Mouse (Mus musculus) MEL (cell line): Measurements from ENCODE around the gene Pde3a. TPM values are rescaled to one million over a fixed set of nuclear protein-coding genes. Genes with fewer than 3 reads are reported as not detected.

Experiments
- DNase-seq: peaks from one replicate; pipeline ENCODE4 v3.0.0; 2011; ENCODE audit warnings: low read depth, low spot score
- H3K27ac ChIP-seq: 2 replicates; pipeline ENCODE4 v1.5.1; 2012; ENCODE audit warnings: low read depth, mild to moderate bottlenecking, control low read depth, low read length, moderate library complexity; ENCODE audit not compliant: control insufficient read depth
- H3K27me3 ChIP-seq, 2 experiments: fragments of 150-350 bp in 1 of 2; sonication (generic) in 1 of 2; 2 replicates each; pipeline ENCODE4 v1.6.1; 2012; ENCODE audit warnings: low read length in 2 of 2, mild to moderate bottlenecking in 2 of 2, improper control_type of control experiment in 1 of 2, moderate library complexity in 1 of 2; ENCODE audit not compliant: insufficient read depth in 2 of 2, control insufficient read depth in 1 of 2
- H3K36me3 ChIP-seq, 2 experiments: 2 replicates each; pipeline ENCODE4 v1.6.1; 2012 to 2014; ENCODE audit warnings: low read length in 2 of 2, improper control_type of control experiment in 1 of 2, inconsistent platforms in 1 of 2, mild to moderate bottlenecking in 1 of 2; ENCODE audit not compliant: insufficient read depth in 2 of 2, control insufficient read depth in 1 of 2
- H3K4me1 ChIP-seq, 2 experiments: fragments of 150-350 bp in 1 of 2; sonication (generic) in 1 of 2; 2 replicates each; pipeline ENCODE4 v1.6.1; 2012; ENCODE audit warnings: low read length in 2 of 2, improper control_type of control experiment in 1 of 2, mild to moderate bottlenecking in 1 of 2; ENCODE audit not compliant: insufficient read depth in 2 of 2, control insufficient read depth in 1 of 2
- H3K4me3 ChIP-seq, 2 experiments: fragments of 150-350 bp in 1 of 2; sonication (generic) in 1 of 2; 2 replicates each; pipeline ENCODE4 v1.5.1; 2012; ENCODE audit warnings: low read depth in 2 of 2, low read length in 2 of 2, mild to moderate bottlenecking in 2 of 2, moderate library complexity in 2 of 2, control low read depth in 1 of 2, improper control_type of control experiment in 1 of 2; ENCODE audit not compliant: control insufficient read depth in 1 of 2, insufficient read depth in 1 of 2
- H3K79me2 ChIP-seq: 2 replicates; pipeline ENCODE4 v1.6.1; 2012; ENCODE audit warnings: mild to moderate bottlenecking, low read length, moderate library complexity; ENCODE audit not compliant: control insufficient read depth, poor library complexity, insufficient read depth
- H3K9ac ChIP-seq: 2 replicates; pipeline ENCODE4 v1.6.1; 2012; ENCODE audit warnings: low read depth, mild to moderate bottlenecking, control low read depth, low read length, moderate library complexity; ENCODE audit not compliant: control insufficient read depth, poor library complexity, severe bottlenecking
- H3K9me3 ChIP-seq: fragments of 150-350 bp; sonication (generic); replicated peaks from 2 replicates; pipeline ENCODE4 v1.6.1; 2012; ENCODE audit warnings: mild to moderate bottlenecking, low read length, improper control_type of control experiment, moderate library complexity; ENCODE audit not compliant: insufficient read depth
- BHLHE40 ChIP-seq: IDR thresholded peaks from 2 replicates; pipeline ENCODE4 v1.6.1; 2012; ENCODE audit warnings: low read depth, mild to moderate bottlenecking, inconsistent platforms, low read length, improper control_type of control experiment, borderline replicate concordance
- CHD1 ChIP-seq: IDR thresholded peaks from 2 replicates; pipeline ENCODE4 v1.6.1; 2012; ENCODE audit warnings: low read depth, mild to moderate bottlenecking, inconsistent platforms, low read length, improper control_type of control experiment
- CTCF ChIP-seq, 3 experiments: IDR thresholded peaks in 2 of 3; conservative IDR thresholded peaks in 1 of 3; 2 replicates each; pipeline ENCODE4 v1.5.1; 2011 to 2012; ENCODE audit warnings: low read length in 3 of 3, low read depth in 2 of 3, mild to moderate bottlenecking in 2 of 3, improper control_type of control experiment in 1 of 3, inconsistent platforms in 1 of 3, mixed read lengths in 1 of 3, moderate library complexity in 1 of 3; ENCODE audit not compliant: control insufficient read depth in 1 of 3, insufficient read depth in 1 of 3, poor library complexity in 1 of 3, severe bottlenecking in 1 of 3
- E2F4 ChIP-seq: IDR thresholded peaks from 2 replicates; pipeline ENCODE4 v1.6.1; 2011; ENCODE audit warnings: low read depth, low read length, improper control_type of control experiment, borderline replicate concordance
- EP300 ChIP-seq, 2 experiments: IDR thresholded peaks; 2 replicates each; pipeline ENCODE4 v1.6.1; 2011; ENCODE audit warnings: improper control_type of control experiment in 2 of 2, low read length in 2 of 2, low read depth in 1 of 2, mild to moderate bottlenecking in 1 of 2
- GATA1 ChIP-seq: IDR thresholded peaks from 2 replicates; pipeline ENCODE4 v1.6.1; 2011; ENCODE audit warnings: low read depth, low read length, improper control_type of control experiment
- HCFC1 ChIP-seq: IDR thresholded peaks from 2 replicates; pipeline ENCODE4 v1.6.1; 2012; ENCODE audit warnings: low read depth, mild to moderate bottlenecking, inconsistent platforms, low read length, improper control_type of control experiment, moderate library complexity
- MAZ ChIP-seq: IDR thresholded peaks from 2 replicates; pipeline ENCODE4 v1.6.1; 2012; ENCODE audit warnings: low read depth, mild to moderate bottlenecking, inconsistent platforms, low read length, improper control_type of control experiment
- MXI1 ChIP-seq: IDR thresholded peaks from 2 replicates; pipeline ENCODE4 v1.6.1; 2011; ENCODE audit warnings: mild to moderate bottlenecking, low read depth, low read length, improper control_type of control experiment
- NELFE ChIP-seq: IDR thresholded peaks from 2 replicates; pipeline ENCODE4 v1.6.1; 2011; ENCODE audit warnings: low read depth, low read length, improper control_type of control experiment
- NRF1 ChIP-seq: IDR thresholded peaks from 2 replicates; pipeline ENCODE4 v1.6.1; 2014; ENCODE audit warnings: low read depth, mild to moderate bottlenecking, inconsistent platforms, low read length, improper control_type of control experiment, moderate library complexity; ENCODE audit not compliant: poor library complexity, insufficient read depth, severe bottlenecking
- POLR2A ChIP-seq, 2 experiments: IDR thresholded peaks; 2 replicates each; pipeline ENCODE4 v1.6.1; 2011 to 2012; ENCODE audit warnings: low read length in 2 of 2, mild to moderate bottlenecking in 2 of 2, control low read depth in 1 of 2, improper control_type of control experiment in 1 of 2, low read depth in 1 of 2, moderate library complexity in 1 of 2; ENCODE audit not compliant: control insufficient read depth in 1 of 2, insufficient read depth in 1 of 2, poor library complexity in 1 of 2
- RAD21 ChIP-seq: IDR thresholded peaks from 2 replicates; pipeline ENCODE4 v1.6.1; 2011; ENCODE audit warnings: mild to moderate bottlenecking, low read depth, low read length, improper control_type of control experiment
- RCOR1 ChIP-seq: IDR thresholded peaks from 2 replicates; pipeline ENCODE4 v1.6.1; 2012; ENCODE audit warnings: low read depth, mild to moderate bottlenecking, inconsistent platforms, low read length, improper control_type of control experiment
- SIN3A ChIP-seq: IDR thresholded peaks from 2 replicates; pipeline ENCODE4 v1.6.1; 2012; ENCODE audit warnings: low read length, improper control_type of control experiment, inconsistent platforms
- SMC3 ChIP-seq: IDR thresholded peaks from 2 replicates; pipeline ENCODE4 v1.6.1; 2011; ENCODE audit warnings: low read depth, low read length, improper control_type of control experiment
- TBP ChIP-seq: IDR thresholded peaks from 2 replicates; pipeline ENCODE4 v1.8.0; 2011; ENCODE audit warnings: low read depth, low read length, improper control_type of control experiment
- UBTF ChIP-seq: IDR thresholded peaks from 2 replicates; pipeline ENCODE4 v1.6.1; 2012; ENCODE audit warnings: low read depth, mild to moderate bottlenecking, inconsistent platforms, low read length, improper control_type of control experiment, moderate library complexity, borderline replicate concordance; ENCODE audit not compliant: insufficient read depth
- USF1 ChIP-seq: IDR thresholded peaks from 2 replicates; pipeline ENCODE4 v1.6.1; 2014; ENCODE audit warnings: low read depth, mild to moderate bottlenecking, inconsistent platforms, low read length, improper control_type of control experiment, moderate library complexity
- ZC3H11A ChIP-seq: IDR thresholded peaks from 2 replicates; pipeline ENCODE4 v1.6.1; 2012; ENCODE audit warnings: low read depth, mild to moderate bottlenecking, inconsistent platforms, low read length, improper control_type of control experiment
- ZKSCAN1 ChIP-seq: IDR thresholded peaks from 2 replicates; pipeline ENCODE4 v1.6.1; 2012; ENCODE audit warnings: low read depth, mild to moderate bottlenecking, inconsistent platforms, low read length, improper control_type of control experiment, moderate library complexity
- polyA plus RNA-seq, 2 experiments: library from polyadenylated mRNA; stranded (reverse) in 1 of 2; unstranded in 1 of 2; fragments of >175 nt in 1 of 2; fragments of >200 nt in 1 of 2; gene quantifications; 2 replicates each; pipeline versions ENCODE4 v1.2.1 to v1.2.4; 2012; ENCODE audit warnings: low replicate concordance in 2 of 2, low read depth in 1 of 2; ENCODE audit not compliant: insufficient read length in 2 of 2, insufficient read depth in 1 of 2, missing spikeins in 1 of 2
- total RNA-seq: library from RNA; depleted of rRNA; stranded (reverse); fragments of 300-350 nt; gene quantifications from 2 replicates; pipeline ENCODE4 v1.2.3, GENCODE M21; 2012

The Pde3a gene
- total and polyA plus RNA-seq, 3 experiments, result not detected

GRCm38 (mm10) chr6:141430134-141430533, 181.1 kb downstream of the Pde3a start:
- DNase-seq, result peak; percentile 26
- Histone ChIP-seq H3K79me2 (no peaks in the 10 kb centered on the region), H3K36me3 (no peaks in the 10 kb centered on the region), H3K27ac (no peak overlapping the region), H3K9ac (no peak overlapping the region), H3K9me3 (no peaks in the 10 kb centered on the region), H3K4me1 (no peaks in the 10 kb centered on the region), H3K27me3 (no peaks in the 10 kb centered on the region), H3K4me3 (no peak overlapping the region)
- TF ChIP-seq HCFC1 (no peak), CTCF (IDR thresholded peaks at IDR 0.05 in 2 of 3, conservative IDR thresholded peaks at IDR 0.05 in 1 of 3; ENCODE audit: control insufficient read depth in 1 of 3, insufficient read depth in 1 of 3, low read depth in 2 of 3, low read length in 3 of 3, poor library complexity in 1 of 3, severe bottlenecking in 1 of 3) (peak; percentile 33 to 44 (median 42)), MAZ (no peak), UBTF (no peak), SMC3 (peak; percentile 31; the same call in 1 of the 2 replicates), ZC3H11A (no peak), E2F4 (no peak), ZKSCAN1 (no peak), RAD21 (peak; percentile 29), CHD1 (no peak), EP300 (IDR thresholded peaks at IDR 0.05; ENCODE audit: low read depth in 1 of 2, low read length in 2 of 2) (no peak)

- no peaks in the 10 kb centered on the region for H3K79me2 ChIP-seq
- H3K9ac ChIP-seq, result no peak overlapping the region
- no peaks in the 10 kb centered on the region for H3K4me1 ChIP-seq
- no peaks in the 10 kb centered on the region for H3K27me3 ChIP-seq
- DNase-seq, result no peak
- H3K9me3 ChIP-seq, result no peaks in the 10 kb centered on the region
- H3K27ac ChIP-seq, result no peak overlapping the region
- TF ChIP-seq POLR2A (IDR thresholded peaks at IDR 0.05; ENCODE audit: control insufficient read depth in 1 of 2, insufficient read depth in 1 of 2, low read depth in 1 of 2, low read length in 2 of 2, poor library complexity in 1 of 2) (no peak), TBP (no peak), BHLHE40 (no peak), CHD1 (no peak), NRF1 (no peak), RCOR1 (no peak), RAD21 (no peak), HCFC1 (no peak), MXI1 (no peak), SIN3A (no peak), NELFE (no peak), USF1 (no peak), GATA1 (no peak)
- H3K36me3 ChIP-seq, result no peaks in the 10 kb centered on the region
- no peak overlapping the region for H3K4me3 ChIP-seq
These were observed 183.4 kb downstream of the Pde3a start for GRCm38 (mm10) chr6:141432271-141432974.
